Mouse (Mus musculus): ENCODE results near the gene Palld.

Palld gene

GRCm38 (mm10) chr8:61902521-61902920, at the start of gene Palld:
Palld (minus strand) TSS chr8:61902690.
- no peak for DNase-seq (ENCODE audit: low spot score)

GRCm38 (mm10) chr8:61937576-61937975, 35.1 kb upstream of the Palld start:
- DNase-seq (ENCODE audit: low spot score) = no peak

- DNase-seq (ENCODE audit: low spot score) = no peak
Measured at GRCm38 (mm10) chr8:61933243-61933642, 30.8 kb upstream of the Palld start.

- peak; percentile 35 for DNase-seq (ENCODE audit: low spot score)
Measured at GRCm38 (mm10) chr8:61927777-61928494, 25.4 kb upstream of the Palld start, which contains the start of gene Ddx60. Ddx60 (plus strand) TSS chr8:61928087.

GRCm38 (mm10) chr8:61924518-61924917, 22.0 kb upstream of the Palld start:
- DNase-seq (ENCODE audit: low spot score) = no peak

- DNase-seq (ENCODE audit: low spot score) = no peak
Measured at GRCm38 (mm10) chr8:61921454-61922054, 19.1 kb upstream of the Palld start.

GRCm38 (mm10) chr8:61920389-61920788, 17.9 kb upstream of the Palld start:
- DNase-seq (ENCODE audit: low spot score) = no peak

GRCm38 (mm10) chr8:61919145-61919788, 16.8 kb upstream of the Palld start:
- no peak for DNase-seq (ENCODE audit: low spot score)

GRCm38 (mm10) chr8:61917287-61917686, 14.8 kb upstream of the Palld start:
- no peak for DNase-seq (ENCODE audit: low spot score)

- DNase-seq (ENCODE audit: low spot score) = no peak
Measured at GRCm38 (mm10) chr8:61913957-61914356, 11.5 kb upstream of the Palld start.

- DNase-seq (ENCODE audit: low spot score) = no peak
Measured at GRCm38 (mm10) chr8:61912817-61913216, 10.3 kb upstream of the Palld start.

- no peak for DNase-seq (ENCODE audit: low spot score)
Measured at GRCm38 (mm10) chr8:61909313-61909712, 6.8 kb upstream of the Palld start.

- DNase-seq (ENCODE audit: low spot score) = no peak
Measured at GRCm38 (mm10) chr8:61908303-61909215, 6.1 kb upstream of the Palld start.

- no peak for DNase-seq (ENCODE audit: low spot score)
Measured at GRCm38 (mm10) chr8:61901028-61901717, 1.3 kb downstream of the Palld start.

GRCm38 (mm10) chr8:61897402-61897801, 5.1 kb downstream of the Palld start:
- no peak for DNase-seq (ENCODE audit: low spot score)

GRCm38 (mm10) chr8:61896742-61897141, 5.7 kb downstream of the Palld start:
- no peak for DNase-seq (ENCODE audit: low spot score)

GRCm38 (mm10) chr8:61894062-61894461, 8.4 kb downstream of the Palld start:
- DNase-seq (ENCODE audit: low spot score) = peak; percentile 33

GRCm38 (mm10) chr8:61877607-61878006, 24.9 kb downstream of the Palld start:
- DNase-seq (ENCODE audit: low spot score) = no peak

GRCm38 (mm10) chr8:61875290-61875689, 27.2 kb downstream of the Palld start:
- peak; percentile 4 for DNase-seq (ENCODE audit: low spot score)

- DNase-seq (ENCODE audit: low spot score) = no peak
Measured at GRCm38 (mm10) chr8:61873994-61874393, 28.5 kb downstream of the Palld start.

- no peak for DNase-seq (ENCODE audit: low spot score)
Measured at GRCm38 (mm10) chr8:61868481-61868880, 34.0 kb downstream of the Palld start.
